Mouse (Mus musculus) embryo, embryonic 11 days (tissue): Measurements from ENCODE around the gene Mast3.

ENCODE experiments used
- DNase-seq: peaks from one replicate; pipeline ENCODE4 v3.0.0-alpha.2; 2015

Gene Mast3

GRCm38 (mm10) chr8:70774740-70775139 is 30.1 kb downstream of the Mast3 start:
- DNase-seq: no peak

- no peak for DNase-seq
Observed at GRCm38 (mm10) chr8:70773833-70774232, 31.0 kb downstream of the Mast3 start.

GRCm38 (mm10) chr8:70773410-70773809 is 31.4 kb downstream of the Mast3 start:
- DNase-seq: no peak

GRCm38 (mm10) chr8:70772890-70773289 is 32.0 kb downstream of the Mast3 start:
- no peak for DNase-seq

- no peak for DNase-seq
Observed at GRCm38 (mm10) chr8:70772075-70772474, 32.8 kb downstream of the Mast3 start.

GRCm38 (mm10) chr8:70771217-70771616 is 33.6 kb downstream of the Mast3 start:
- no peak for DNase-seq

- DNase-seq: no peak
Observed at GRCm38 (mm10) chr8:70770748-70771147, 34.1 kb downstream of the Mast3 start.

GRCm38 (mm10) chr8:70769858-70770257 is 35.0 kb downstream of the Mast3 start:
- no peak for DNase-seq

- DNase-seq: peak; percentile 95
Observed at GRCm38 (mm10) chr8:70769359-70769758, 35.5 kb downstream of the Mast3 start.

GRCm38 (mm10) chr8:70768956-70769355 is 35.9 kb downstream of the Mast3 start:
- DNase-seq: no peak

- no peak for DNase-seq
Observed at GRCm38 (mm10) chr8:70768231-70768776, 36.5 kb downstream of the Mast3 start.

GRCm38 (mm10) chr8:70767503-70767902 is 37.4 kb downstream of the Mast3 start:
- no peak for DNase-seq

- DNase-seq: peak; percentile 84
Observed at GRCm38 (mm10) chr8:70766571-70767440, 38.0 kb downstream of the Mast3 start.

- DNase-seq: peak; percentile 61
Observed at GRCm38 (mm10) chr8:70765838-70766570, 38.9 kb downstream of the Mast3 start.

GRCm38 (mm10) chr8:70765329-70765728 is 39.5 kb downstream of the Mast3 start:
- no peak for DNase-seq

GRCm38 (mm10) chr8:70764676-70765075 is 40.2 kb downstream of the Mast3 start:
- no peak for DNase-seq

- no peak for DNase-seq
Observed at GRCm38 (mm10) chr8:70764026-70764425, 40.8 kb downstream of the Mast3 start.

- DNase-seq: peak; percentile 59
Observed at GRCm38 (mm10) chr8:70763354-70763753, 41.5 kb downstream of the Mast3 start.

GRCm38 (mm10) chr8:70762118-70762517 is 42.7 kb downstream of the Mast3 start:
- no peak for DNase-seq

- DNase-seq: peak; percentile 98
Observed at GRCm38 (mm10) chr8:70760775-70761406, 44.0 kb downstream of the Mast3 start, which contains the start of gene Mpv17l2. Gene Mpv17l2 (minus strand): TSS chr8:70760946.

GRCm38 (mm10) chr8:70760350-70760749 is 44.5 kb downstream of the Mast3 start:
- no peak for DNase-seq

- no peak for DNase-seq
Observed at GRCm38 (mm10) chr8:70758616-70759561, 46.0 kb downstream of the Mast3 start.
